Mouse (Mus musculus): ENCODE measurements around the gene Tmem242. TPM values are rescaled to one million over a fixed set of nuclear protein-coding genes. Genes with fewer than 3 reads are reported as not detected.
A peak's percentile ranks its signal among the peaks of the same experiment; 100 is the strongest.
"Not testable (repeated sequence)": the region's sequence is repeated elsewhere in the genome, so short reads cannot be mapped to it uniquely, and the experiment has no call there.

The Tmem242 gene
- total RNA-seq (2015) (39.9 and 40.9 TPM in 2 replicates), total RNA-seq (2017) (27.0 and 30.4 TPM in 2 replicates)

DNA sequence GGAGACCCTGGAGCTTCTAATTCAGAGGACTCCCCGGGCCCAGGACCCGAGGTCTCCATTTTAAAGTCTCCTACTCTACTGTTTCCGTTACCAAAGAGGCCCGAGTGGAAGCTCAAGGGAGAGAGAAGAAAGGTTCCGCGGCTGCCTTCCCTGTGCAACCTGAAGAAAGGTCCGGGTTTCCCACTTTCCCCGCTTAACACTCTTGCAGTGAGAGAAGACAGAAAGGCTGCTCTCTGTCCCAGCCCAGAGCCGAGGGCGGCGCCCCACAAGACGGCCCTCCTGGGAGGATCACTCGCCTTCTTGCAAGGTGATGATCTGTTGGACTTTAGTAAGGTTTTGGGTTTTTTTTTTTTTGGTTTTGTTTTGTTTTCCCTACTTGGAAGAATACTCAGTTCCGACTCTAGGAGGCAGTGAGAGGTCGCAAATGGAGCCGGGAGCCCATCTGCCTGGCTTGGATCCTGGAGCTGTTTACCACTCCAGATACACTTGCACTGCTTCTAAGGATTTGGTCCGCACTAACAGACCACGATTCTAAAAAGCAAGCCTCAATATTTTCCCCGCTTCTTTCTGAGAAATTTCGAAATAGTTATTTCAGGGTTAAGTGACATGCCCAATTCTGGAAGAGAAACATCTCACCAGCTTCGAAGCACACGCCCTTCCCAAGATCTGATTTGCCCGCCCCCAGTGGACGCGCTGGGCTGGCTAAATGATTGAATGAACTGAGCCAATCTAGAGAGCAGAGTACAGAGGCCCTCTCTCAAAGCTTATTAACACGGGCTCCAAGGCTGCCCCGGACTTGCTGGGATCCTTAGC is at the start of gene Tmem242:
TSS of gene Tmem242 (minus strand) at position 101 of the 813 bp plus-strand sequence.
- peak; percentile 95 for ATAC-seq (ENCODE audit: poor library complexity, severe bottlenecking)

DNA sequence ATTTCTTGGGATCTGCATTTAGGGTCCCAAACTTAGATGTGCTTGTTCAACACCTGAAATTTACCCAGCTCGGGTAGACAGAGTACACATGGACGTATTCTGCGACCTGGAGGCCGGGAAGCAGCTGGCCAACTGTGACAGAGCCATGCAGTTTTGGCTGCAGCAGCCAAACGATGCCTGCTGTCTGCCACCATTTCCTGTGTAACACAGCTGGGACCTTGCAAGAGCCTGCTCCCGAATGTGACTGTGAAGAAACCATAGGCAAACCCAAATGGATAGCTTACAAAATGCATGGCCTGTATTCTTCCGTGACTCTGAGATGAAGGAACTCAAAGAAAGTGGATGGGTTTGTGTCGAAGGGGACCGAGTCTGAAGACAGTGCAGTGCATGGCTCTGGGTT is 48.1 kb upstream of the Tmem242 start:
- ATAC-seq (ENCODE audit: poor library complexity, severe bottlenecking), result no peak

DNA sequence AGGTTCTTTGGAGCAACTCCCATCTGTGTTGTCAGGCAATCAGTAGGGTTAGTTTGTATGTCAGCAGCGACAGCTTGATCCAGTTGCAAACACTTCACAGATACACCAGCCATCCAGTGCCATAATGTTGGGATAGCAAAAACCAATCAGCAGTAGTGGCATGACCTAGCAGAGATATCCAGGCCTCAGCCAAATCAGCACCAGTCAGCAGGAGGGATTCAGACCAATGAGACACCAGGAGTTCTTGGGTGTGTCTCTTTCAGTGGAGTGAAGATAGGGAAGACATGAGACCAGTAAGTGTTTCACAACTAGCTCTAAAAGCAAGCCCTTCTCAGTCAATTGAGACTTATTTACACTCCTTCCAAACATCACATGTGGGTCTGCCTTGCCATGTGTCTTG is 44.6 kb upstream of the Tmem242 start:
- peak; percentile 40; the same call in 1 of the 2 replicates for ATAC-seq (ENCODE audit: poor library complexity, severe bottlenecking)

DNA sequence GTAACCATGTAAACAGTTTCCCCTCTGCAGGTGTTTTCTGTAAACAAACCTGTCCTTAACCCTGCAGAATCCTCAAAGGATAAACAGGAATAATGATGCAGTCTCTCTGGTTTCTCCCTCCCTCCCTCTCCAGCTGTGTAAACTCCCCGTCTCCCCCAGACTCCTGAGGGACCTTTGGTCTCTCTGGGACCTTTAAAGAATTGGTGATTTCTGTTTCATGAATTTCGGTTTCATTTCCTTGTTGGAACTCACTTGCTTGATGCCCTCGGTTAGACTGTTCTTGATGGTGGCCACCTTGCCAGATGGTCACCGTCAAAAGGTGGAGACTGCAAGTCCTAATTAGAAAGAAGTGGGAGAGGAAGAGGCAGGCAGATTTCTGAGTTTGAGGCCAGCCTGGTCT is 43.4 kb upstream of the Tmem242 start:
- ATAC-seq (ENCODE audit: poor library complexity, severe bottlenecking), result no peak

DNA sequence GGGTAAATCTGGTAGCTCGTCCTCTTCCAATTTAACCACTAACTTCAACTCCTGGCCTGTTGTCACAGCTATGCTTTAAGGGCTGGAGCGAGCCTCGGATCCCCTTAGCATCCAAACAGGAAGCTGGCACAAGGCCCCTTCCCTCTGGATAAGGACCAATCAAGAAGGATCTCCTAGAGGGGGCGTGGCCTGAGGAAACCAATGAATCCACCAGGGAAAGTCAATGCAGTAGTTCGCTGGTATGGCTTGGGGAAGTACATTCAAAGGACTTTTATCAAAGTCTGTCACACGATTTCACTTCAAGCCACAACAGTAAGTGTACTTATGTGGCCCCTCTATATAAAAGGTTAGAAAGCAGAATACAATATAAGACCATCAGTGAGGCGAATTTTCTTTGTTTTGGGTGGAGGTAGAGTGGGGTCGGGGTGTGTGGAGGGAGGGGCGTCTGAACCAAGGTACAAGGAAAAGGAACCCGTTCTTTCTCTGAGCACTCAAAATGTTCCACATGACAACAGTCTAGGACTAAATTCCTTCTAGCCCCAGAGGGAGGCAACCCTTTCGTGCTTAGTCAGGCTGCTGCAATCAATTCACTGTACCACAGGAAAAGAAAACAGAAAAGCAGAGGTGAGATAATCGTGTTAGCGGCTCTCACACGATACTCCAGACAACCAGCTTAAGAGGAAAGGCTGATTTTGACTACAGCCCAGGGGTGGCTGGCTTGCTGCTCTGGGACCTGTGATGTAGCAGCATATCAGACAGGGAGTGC is 36.1 kb upstream of the Tmem242 start:
- no peak for ATAC-seq (ENCODE audit: poor library complexity, severe bottlenecking)

DNA sequence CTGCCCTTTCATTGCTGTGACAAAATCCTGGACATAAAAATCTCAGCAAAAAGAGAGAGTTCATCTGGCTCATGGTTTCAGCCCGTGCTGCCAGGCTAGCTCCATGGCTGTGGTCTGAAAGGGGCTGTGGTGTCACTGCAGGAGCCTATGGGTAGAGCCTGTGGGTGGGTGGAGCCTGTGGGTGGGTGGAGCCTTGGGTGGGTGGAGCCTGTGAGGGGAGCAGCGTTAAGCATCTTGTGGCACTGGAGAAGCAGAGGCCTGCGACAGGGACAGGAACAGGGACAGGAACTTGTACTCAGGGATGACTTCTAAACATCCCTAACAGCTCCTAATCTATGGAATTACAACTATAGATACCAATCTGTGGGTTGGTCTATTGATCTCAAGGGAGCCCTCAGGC is 32.2 kb upstream of the Tmem242 start:
- no peak for ATAC-seq (ENCODE audit: poor library complexity, severe bottlenecking)

DNA sequence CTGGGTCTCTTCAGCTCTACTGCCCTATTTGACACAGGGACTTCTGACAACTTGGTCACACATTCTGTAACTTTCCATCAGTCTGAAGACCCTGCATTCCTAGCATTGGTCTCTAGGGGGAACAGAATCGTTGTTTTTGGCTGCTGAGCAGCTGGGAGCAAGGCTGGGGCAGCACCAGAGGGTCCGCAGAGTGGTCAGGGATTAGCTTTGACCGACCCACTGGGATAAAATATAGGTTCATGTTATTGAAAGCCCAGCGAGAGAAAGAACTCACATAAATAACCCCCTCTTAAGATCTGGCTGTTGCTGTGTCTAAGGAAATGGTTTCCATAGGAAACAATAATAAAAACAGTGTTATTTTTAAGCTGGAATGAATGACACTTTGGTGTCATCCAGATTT is 27.1 kb upstream of the Tmem242 start:
- ATAC-seq (ENCODE audit: poor library complexity, severe bottlenecking), result no peak

DNA sequence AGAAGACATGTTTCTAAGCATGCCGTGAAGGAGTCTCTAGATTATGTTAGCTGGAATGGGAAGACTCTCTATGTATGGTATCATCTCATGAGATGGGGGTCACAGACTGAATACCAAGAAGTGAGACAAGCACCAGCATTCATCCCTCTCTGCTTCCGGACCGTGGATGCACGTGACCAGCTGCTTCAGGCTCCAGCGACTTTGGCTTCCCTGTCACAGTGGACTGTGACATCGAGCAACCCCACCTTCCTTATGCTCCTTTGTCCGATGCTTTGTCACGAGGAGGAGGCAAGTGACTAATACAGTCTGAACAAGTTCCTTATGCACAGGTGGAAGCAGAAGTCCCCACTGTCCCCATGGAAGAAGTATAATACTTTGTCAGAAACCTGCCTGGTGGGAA is 26.7 kb upstream of the Tmem242 start:
- no peak for ATAC-seq (ENCODE audit: poor library complexity, severe bottlenecking)

DNA sequence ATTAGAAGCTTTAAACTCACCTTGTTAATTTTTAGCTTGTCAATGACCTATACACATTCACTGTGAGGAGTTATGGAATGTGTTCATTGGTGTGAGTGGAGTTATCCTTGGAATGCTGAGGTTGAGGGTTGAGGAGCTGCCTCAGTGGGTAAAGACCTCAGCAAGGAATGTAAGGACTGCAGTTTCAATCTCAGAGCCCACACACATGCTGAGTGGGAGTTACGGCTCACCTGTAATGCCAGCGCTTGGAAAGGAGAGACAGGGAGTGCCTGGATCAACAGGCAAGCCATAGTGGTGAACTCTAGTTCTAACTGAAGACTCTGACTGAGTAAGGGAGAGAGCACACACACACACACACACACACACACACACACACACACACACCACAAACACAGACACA is 23.9 kb upstream of the Tmem242 start:
- no peak for ATAC-seq (ENCODE audit: poor library complexity, severe bottlenecking)

DNA sequence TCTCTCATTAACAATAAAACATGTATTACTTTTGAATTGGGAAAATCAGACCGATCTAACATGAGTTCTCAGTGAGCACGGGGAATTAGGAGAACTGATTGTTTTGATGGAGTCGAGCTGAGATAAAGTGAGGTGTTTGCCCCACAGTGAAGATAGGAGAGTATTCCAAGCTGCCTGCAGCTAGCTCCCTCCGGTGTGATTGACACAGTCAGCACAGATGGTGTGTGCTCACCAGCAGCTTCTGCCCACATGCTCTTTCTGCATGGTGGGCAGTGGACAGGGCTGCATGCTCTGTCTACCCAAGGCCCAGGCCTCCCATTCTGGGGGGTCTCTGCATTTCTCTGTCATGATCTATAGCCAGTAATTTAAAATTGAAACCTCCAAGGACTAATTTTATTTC is 13.6 kb upstream of the Tmem242 start:
- no peak for ATAC-seq (ENCODE audit: poor library complexity, severe bottlenecking)

DNA sequence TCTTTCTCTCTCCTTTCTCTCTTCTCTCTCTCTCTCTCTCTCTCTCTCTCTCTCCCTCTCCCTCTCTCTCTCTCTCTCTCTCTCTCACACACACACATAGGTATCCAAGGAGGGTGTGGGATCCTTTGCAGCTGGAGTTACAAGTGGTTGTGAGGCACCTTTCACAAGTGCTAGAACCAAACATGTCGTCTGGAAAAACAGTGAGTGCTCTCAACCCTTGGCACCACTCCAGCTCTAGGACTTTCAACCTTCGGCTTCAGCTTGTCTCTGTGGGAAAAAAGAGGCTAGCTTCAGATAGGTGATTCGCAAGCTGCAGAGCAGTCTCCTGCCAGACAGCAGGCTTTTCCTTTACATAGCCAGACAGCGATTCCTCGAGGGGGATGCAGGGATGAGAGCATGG is 3.7 kb upstream of the Tmem242 start:
- no peak for ATAC-seq (ENCODE audit: poor library complexity, severe bottlenecking)

DNA sequence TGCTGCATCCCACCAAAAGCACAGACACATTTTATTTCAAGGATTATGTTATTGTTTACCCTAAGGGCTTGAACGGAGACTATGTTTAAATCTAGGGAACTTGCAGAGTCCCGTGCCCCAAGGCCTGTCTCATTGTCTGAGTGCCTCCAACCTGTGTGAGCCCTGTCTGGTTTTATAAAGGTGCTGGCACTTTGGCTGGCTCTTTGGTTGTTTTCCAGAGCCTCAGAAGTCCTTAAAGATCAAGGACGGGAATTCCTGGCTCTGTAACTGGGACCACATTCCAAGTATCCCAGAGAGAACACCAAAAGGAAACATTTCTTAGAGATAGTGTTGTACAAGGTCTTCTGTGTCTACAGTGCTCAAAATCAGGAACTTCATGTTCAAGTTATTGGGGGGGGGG is 3.2 kb upstream of the Tmem242 start:
- ATAC-seq (ENCODE audit: poor library complexity, severe bottlenecking), result no peak

DNA sequence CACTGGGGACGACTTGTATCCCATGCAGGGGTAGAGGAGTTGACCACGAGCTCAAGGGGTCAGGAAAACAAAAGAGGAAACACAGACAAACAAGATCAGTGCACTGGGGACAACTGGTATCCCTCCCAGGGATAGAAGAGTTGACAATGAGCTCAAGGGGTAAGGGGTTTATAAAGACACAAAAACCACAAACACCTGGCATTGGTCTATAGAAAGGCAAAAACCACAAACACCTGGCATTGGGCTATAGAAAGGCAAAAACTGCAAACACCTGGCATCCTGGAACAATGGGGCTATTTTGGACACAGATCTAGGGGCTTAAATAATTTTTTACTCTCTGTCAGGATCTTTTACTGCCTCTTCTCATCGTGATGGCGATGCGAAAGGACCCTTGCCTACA is 2.3 kb upstream of the Tmem242 start:
- not testable (repeated sequence) for ATAC-seq (ENCODE audit: poor library complexity, severe bottlenecking)

DNA sequence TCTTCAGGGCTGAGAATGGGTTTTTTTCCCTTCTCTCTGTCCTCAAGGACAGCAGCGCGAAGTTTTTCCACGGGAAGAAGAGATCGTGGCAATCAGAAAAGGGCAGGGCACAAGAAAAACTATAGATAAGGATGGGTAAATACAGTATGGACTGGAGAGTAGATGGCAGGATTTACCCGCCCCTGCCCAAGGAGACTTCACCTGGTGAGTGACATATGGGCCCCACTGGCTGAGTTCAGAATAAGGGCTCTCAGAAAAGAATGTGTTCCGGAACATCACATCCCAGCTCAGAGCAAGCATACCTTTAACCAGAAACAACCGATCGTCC is 264 bp downstream of the Tmem242 start:
- peak; percentile 47 for ATAC-seq (ENCODE audit: poor library complexity, severe bottlenecking)

DNA sequence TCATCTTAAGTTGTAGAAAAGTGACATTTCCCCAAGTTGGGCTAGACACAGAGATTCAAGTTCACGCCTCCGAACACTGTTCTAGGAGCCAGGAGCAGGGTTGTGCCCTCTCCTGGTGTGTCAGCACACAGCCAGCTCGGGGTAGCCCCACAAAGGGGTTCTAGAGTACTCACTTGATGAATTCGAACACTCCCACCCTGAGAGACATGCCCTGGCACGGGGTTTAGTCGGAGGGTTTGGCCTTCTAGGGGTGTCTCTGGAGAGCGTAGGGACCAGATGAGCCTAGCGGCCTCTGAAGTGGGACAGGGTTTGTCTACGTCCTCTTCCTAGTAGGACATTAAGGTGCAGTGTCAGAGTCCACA is 10.3 kb downstream of the Tmem242 start:
- ATAC-seq (ENCODE audit: poor library complexity, severe bottlenecking), result peak; percentile 33

DNA sequence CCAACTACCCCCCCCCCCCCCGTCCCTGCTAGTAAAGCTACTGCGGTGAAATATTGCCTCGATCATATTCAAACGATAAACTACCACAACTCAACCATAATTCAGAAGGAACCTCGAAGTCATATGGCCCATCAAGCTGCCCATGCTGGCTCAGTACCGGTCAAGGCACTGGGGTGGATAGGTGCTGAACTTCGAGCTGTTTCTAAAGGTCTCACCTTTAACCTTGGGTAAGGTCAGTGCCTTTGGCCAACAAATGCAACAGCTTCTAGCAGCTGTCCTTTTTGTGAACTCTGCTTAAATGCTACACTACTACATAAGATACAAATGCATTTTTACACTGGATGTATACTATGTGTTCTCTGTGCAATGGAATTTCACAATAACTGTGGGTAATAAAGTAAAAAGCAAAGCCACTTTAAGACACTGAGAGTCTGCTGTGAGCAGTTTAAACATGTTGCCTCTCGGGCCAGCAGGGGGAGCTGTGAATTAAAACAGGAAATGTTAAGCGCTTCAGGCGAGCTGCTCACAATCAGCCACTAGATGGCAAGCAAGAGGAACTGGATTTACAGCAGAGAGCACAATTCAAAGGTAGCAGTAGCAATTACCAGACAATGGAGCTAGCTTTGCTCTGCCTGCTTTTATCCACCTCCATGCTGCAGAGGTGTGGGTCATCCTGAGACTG is 10.8 kb downstream of the Tmem242 start:
- peak; percentile 99 for ATAC-seq (ENCODE audit: poor library complexity, severe bottlenecking)

DNA sequence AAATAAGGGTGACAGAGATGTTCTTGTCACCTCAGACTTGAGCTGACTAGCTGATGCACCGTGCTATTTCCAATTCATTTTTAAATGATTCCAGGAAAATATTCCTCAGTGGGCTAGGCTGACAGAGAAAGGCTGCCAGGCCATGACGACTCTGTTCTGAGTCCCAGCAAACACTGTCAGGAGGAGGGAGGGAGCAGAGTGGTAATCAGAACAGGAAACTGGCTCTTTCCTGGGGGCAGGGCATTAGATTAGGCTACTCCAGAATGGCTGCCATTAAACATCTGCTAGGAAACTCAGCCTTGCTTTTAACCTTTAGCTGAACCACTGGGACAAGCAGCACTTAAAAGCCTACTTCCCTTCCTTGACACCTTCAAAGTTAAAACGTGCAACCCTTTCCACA is 14.9 kb downstream of the Tmem242 start:
- ATAC-seq (ENCODE audit: poor library complexity, severe bottlenecking), result no peak

DNA sequence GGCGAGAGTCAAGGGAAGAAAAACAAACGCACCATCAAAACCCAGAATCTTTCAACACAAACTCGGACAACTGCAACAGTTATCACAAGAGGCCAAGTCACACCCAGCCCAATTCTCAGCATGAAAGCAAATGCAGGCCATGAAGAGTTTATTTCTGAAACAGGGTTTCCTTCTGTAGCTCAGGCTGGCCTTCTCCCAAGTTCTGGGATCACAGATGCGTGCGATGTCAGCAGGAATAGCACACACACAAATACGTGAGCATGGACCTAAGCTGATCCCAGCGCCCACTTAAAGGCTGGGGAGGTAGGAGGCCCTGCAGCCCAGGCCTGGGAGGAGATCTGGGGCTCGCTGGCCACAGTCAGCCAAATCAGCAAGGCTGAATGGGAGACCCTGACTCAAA is 15.9 kb downstream of the Tmem242 start:
- ATAC-seq (ENCODE audit: poor library complexity, severe bottlenecking), result no peak

DNA sequence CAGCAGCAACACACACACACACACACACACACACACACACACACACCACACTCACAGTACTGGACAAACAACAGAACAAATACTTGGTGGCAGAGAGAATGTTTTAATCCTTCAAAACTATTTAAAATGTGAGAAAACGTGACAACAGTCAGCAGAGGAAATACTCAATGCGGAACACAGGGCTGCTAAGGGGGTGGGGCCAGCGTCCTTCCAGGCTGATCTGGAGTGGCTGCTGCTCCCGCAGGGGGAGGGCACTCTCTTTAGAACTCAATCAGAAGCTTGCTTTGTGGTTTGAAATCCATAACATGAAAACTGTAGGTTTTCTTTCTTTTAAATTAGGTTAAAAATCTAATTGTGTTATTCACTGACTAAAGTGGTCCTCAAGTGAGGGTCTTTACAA is 18.2 kb downstream of the Tmem242 start:
- ATAC-seq (ENCODE audit: poor library complexity, severe bottlenecking), result no peak

DNA sequence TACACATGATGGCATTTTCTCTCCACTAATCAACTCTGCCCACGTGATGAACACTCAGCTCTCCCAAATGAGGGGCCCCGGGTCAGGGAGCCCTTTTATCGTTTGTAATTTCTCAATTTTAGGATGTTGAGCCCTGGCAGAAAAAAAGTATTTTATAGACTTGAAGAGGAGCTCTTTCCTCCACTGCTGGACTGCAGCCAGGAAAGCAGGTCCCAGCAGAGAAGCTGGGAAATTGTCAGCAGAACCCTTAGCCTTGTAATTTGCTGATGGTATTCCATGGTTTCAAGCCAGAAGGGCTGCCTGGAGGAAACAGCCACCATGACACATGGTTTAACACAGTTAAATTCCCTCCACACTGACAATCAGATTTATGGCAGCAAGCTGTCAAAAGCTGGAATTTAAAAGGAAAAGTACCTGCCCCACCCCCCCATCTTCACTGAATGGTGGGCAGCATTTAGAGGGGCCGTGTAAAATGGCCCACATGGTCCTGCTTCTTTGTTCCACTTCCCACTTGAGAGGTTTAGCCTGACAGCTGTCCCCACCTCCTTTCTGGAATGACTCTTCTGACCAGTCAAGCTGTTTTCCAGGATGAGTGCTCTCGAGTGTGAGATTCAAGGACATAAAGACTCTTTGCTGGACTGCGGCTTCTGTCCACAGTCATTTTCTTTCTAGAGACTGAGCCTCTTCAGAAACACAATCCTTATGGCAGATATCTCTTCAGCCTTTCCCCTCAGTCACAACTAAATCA is 20.1 kb downstream of the Tmem242 start:
- ATAC-seq (ENCODE audit: poor library complexity, severe bottlenecking), result no peak

DNA sequence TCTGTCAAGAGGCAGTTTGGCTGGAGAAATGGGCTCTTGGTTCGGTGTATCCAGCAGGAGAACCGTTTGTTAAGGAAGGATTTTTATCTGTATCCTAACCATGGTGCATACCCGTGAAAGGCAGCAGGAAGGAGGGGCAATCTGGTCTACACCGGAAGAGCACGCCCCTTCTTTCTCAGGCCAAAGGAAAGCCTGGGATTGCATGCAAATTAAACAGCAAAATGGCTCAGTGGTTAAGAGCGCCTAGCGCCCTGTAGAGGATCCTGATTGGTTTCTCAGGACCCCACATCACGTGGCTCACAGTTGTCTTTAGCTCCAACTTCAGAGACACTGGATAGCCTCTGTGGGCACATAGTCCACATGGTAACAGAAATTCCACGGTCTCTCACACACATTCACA is 21.0 kb downstream of the Tmem242 start:
- no peak for ATAC-seq (ENCODE audit: poor library complexity, severe bottlenecking)

All from megakaryocyte, adult 5-6 weeks (primary cell).